Mouse (Mus musculus) megakaryocyte-erythroid progenitor cell, adult 5-6 weeks (primary cell): ENCODE results near the gene Dmrta1. TPM values are rescaled to one million over a fixed set of nuclear protein-coding genes. Genes with fewer than 3 reads are reported as not detected.
"Not testable (repeated sequence)": the region's sequence is repeated elsewhere in the genome, so short reads cannot be mapped to it uniquely, and the experiment has no call there.

Source experiments
- ATAC-seq: replicated peaks from 2 replicates; pipeline ENCODE4 v1.8.0; 2016; ENCODE audit warnings: mild to moderate bottlenecking, inconsistent platforms; ENCODE audit not compliant: severe bottlenecking, poor library complexity, low FRiP score, low TSS enrichment
- total RNA-seq, 2 experiments: library from RNA; stranded (forward) in 1 of 2; stranded (reverse) in 1 of 2; fragments of 200-1000, 215-1000 nt in 1 of 2; fragments of >200 nt in 1 of 2; fragmentation: Nextera tagmentation in 1 of 2; gene quantifications; 2 replicates each; pipeline ENCODE4 v1.2.3; 2014 to 2017

Dmrta1 gene
- total RNA-seq, 2 experiments from 2014 or later: not detected

DNA sequence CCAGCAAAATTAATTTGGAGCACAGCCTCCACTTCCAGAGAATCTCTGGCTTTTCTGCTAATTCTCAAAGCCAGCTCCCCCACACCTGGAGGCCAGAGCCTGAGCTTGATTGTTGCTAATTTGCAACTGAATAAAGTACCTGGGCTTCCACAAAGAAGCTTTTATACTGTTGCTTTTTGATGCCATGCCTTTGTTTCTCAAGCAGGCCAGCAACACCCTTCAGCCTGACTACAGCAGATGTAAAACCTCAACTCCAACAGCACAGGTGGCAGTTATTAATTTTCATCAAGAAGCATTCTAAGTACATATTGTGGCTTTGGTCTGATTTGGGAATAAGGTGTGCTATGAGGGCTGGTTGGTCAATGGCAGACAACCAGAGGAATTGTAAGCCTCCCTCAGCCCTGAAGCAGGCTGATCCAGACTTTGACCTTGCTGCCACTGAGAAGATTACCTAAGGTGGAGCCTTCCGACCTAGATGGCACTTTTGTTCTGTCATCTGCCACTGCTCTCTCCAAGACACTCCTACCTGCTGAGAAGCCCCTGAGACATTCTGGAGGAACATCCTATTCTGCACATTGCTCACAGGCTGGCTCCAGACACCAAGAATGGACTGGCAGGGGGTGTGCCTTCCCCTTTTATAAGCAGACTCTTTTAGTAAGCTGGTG lies 44.4 kb downstream of the Dmrta1 start:
- not testable (repeated sequence) for ATAC-seq
